20 mouse cellular contexts compared by ENCODE assay signal in the genomic region with DNA sequence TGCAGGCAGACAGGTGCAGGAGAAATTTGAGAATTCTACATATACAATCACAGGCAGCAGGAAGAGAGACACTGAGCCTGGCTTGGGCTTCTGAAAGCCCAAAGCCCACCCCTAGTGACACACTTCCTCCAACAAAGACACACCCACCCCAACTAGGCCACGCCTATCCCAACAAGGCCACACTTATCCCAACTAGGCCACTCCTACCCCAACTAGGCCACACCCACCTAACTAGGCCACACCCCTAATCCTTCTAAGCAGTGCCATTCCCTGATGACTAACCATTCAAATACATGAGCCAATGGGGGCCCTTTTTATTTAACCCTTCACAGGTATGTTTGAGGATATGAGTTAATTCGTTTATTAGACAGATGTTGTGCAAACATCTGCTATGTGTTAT. TPM values are rescaled to one million over a fixed set of nuclear protein-coding genes. Genes with fewer than 3 reads are reported as not detected.
A peak's percentile ranks its signal among the peaks of the same experiment; 100 is the strongest.
DNase-seq lines count a peak whose midpoint lies in the region; TF ChIP-seq lines count a peak whose summit lies in the region.
"Had no signal": no experiment of that assay in that cellular context is flagged by ENCODE, and none has a peak within 500 bp of the region (broad histone marks: within the 10 kb centered on the region; RNA-seq: fewer than 3 reads in every experiment).

No protein-coding gene starts in this region.

- H3K27ac ChIP-seq in MEL (ENCODE audit: control insufficient read depth, low read depth, low read length) = no peak overlapping the region
- peak overlapping the region; percentile 80 for H3K27ac ChIP-seq in embryonic facial prominence, embryonic 10.5 days (replicated peaks)
- H3K27ac ChIP-seq: gastrocnemius, adult 2 months; limb, embryonic 13.5 days; liver, embryonic 14.5 days; neural tube, embryonic 15.5 days; stomach, postnatal 0 days had no signal

- H3K9ac ChIP-seq in MEL (ENCODE audit: control insufficient read depth, low read depth, low read length, poor library complexity, severe bottlenecking) = no peak overlapping the region
- H3K9ac ChIP-seq: forebrain, postnatal 0 days; heart, embryonic 12.5 days; limb, embryonic 13.5 days; liver, embryonic 14.5 days; neural tube, embryonic 15.5 days had no signal

- H3K4me3 ChIP-seq in MEL (ENCODE audit: control insufficient read depth in 1 of 2, insufficient read depth in 1 of 2, low read depth in 2 of 2, low read length in 2 of 2) = no peak overlapping the region
- H3K4me3 ChIP-seq in embryonic facial prominence, embryonic 10.5 days = no peak overlapping the region
- H3K4me3 ChIP-seq: forebrain, embryonic 10.5 days; gastrocnemius, adult 2 months; heart, embryonic 12.5 days; limb, embryonic 13.5 days; megakaryocyte, embryonic 14.5 days; neural tube, embryonic 15.5 days had no signal

- H3K4me1 ChIP-seq in MEL (ENCODE audit: control insufficient read depth in 1 of 2, insufficient read depth in 2 of 2, low read length in 2 of 2) = no peaks in the 10 kb centered on the region
- peaks cover 52% of the 10 kb centered on the region for H3K4me1 ChIP-seq in embryonic facial prominence, embryonic 10.5 days
- H3K4me1 ChIP-seq: megakaryocyte, embryonic 14.5 days had no signal

- 83% methylated on average over 2 of the region's 2 CpGs for WGBS in embryonic facial prominence, embryonic 10.5 days

- no peak for TF ChIP-seq POLR2A in MEL (IDR thresholded peaks at IDR 0.05; ENCODE audit: control insufficient read depth in 1 of 2, insufficient read depth in 1 of 2, low read depth in 1 of 2, low read length in 2 of 2, poor library complexity in 1 of 2)

- no peaks in the 10 kb centered on the region for H3K9me3 ChIP-seq in MEL (replicated peaks; ENCODE audit: insufficient read depth, low read length)
- peaks cover 4% of the 10 kb centered on the region; the same call in 1 of the 2 replicates for H3K9me3 ChIP-seq in embryonic facial prominence, embryonic 10.5 days
- H3K9me3 ChIP-seq: neural tube, embryonic 15.5 days had no signal

- no peaks in the 10 kb centered on the region for H3K79me2 ChIP-seq in MEL (ENCODE audit: control insufficient read depth, insufficient read depth, low read length, poor library complexity)

- H3K27me3 ChIP-seq in MEL (ENCODE audit: control insufficient read depth in 1 of 2, insufficient read depth in 2 of 2, low read length in 2 of 2) = no peaks in the 10 kb centered on the region
- peaks cover 37% of the 10 kb centered on the region for H3K27me3 ChIP-seq in embryonic facial prominence, embryonic 10.5 days (replicated peaks; ENCODE audit: low read depth, poor library complexity, severe bottlenecking)

- TF ChIP-seq CTCF in MEL (IDR thresholded peaks at IDR 0.05 in 2 of 3, conservative IDR thresholded peaks at IDR 0.05 in 1 of 3; ENCODE audit: control insufficient read depth in 1 of 3, insufficient read depth in 1 of 3, low read depth in 2 of 3, low read length in 3 of 3, poor library complexity in 1 of 3, severe bottlenecking in 1 of 3) = no peak

- no peak for TF ChIP-seq RAD21 in MEL (IDR thresholded peaks at IDR 0.05; ENCODE audit: low read depth, low read length)

- DNase-seq in lung, postnatal 10 days = peak; percentile 28
- DNase-seq in lung, postnatal 14 days = no peak
- DNase-seq in MEL (ENCODE audit: low read depth, low spot score) = peak; percentile 34
- DNase-seq in embryonic facial prominence, embryonic 10.5 days (ENCODE audit: low spot score) = peak; percentile 35
- peak; percentile 5 for DNase-seq in naive thymus-derived CD4-positive, alpha-beta T cell, adult 2 months (ENCODE audit: low read depth)
- DNase-seq in right cerebral cortex, postnatal 25 days = no peak
- no peak for DNase-seq in right cerebral cortex, adult 18-20 months
- DNase-seq: cerebellum, adult 9-10 months; forebrain, postnatal 0 days; gastrocnemius, adult 2 months; heart, postnatal 36 days; kidney, adult 11 months; right cerebral cortex, postnatal 4 days had no signal

- no peaks in the 10 kb centered on the region for H3K36me3 ChIP-seq in MEL (ENCODE audit: control insufficient read depth in 1 of 2, insufficient read depth in 2 of 2, low read length in 2 of 2)
- H3K36me3 ChIP-seq in embryonic facial prominence, embryonic 10.5 days (replicated peaks) = no peaks in the 10 kb centered on the region
- H3K36me3 ChIP-seq: forebrain, embryonic 10.5 days; heart, embryonic 12.5 days; limb, embryonic 13.5 days; neural tube, embryonic 15.5 days had no signal

- TF ChIP-seq EP300 in MEL (IDR thresholded peaks at IDR 0.05; ENCODE audit: low read depth in 1 of 2, low read length in 2 of 2) = no peak

TF ChIP-seq in MEL, 35 proteins besides CTCF, POLR2A, EP300 and RAD21:
- TF ChIP-seq CHD2 (IDR thresholded peaks at IDR 0.05; ENCODE audit: low read length) = no peak
- no peak for TF ChIP-seq MEF2A (IDR thresholded peaks at IDR 0.05; ENCODE audit: extremely low read depth, insufficient replicate concordance, low read depth, low read length, poor library complexity, severe bottlenecking)
- no peak for TF ChIP-seq ZMIZ1 (IDR thresholded peaks at IDR 0.05; ENCODE audit: low read depth, low read length)
- no peak for TF ChIP-seq NELFE (IDR thresholded peaks at IDR 0.05; ENCODE audit: low read depth, low read length)
- no peak for TF ChIP-seq POLR2AphosphoS5 (IDR thresholded peaks at IDR 0.05; ENCODE audit: borderline replicate concordance, low read depth, low read length)
- TF ChIP-seq ZKSCAN1 (IDR thresholded peaks at IDR 0.05; ENCODE audit: low read depth, low read length) = no peak
- no peak for TF ChIP-seq USF2 (IDR thresholded peaks at IDR 0.05; ENCODE audit: borderline replicate concordance in 1 of 2, insufficient read depth in 1 of 2, low read depth in 1 of 2, low read length in 2 of 2)
- TF ChIP-seq TCF12 (IDR thresholded peaks at IDR 0.05; ENCODE audit: low read depth, low read length) = no peak
- TF ChIP-seq BHLHE40 (IDR thresholded peaks at IDR 0.05; ENCODE audit: borderline replicate concordance, low read depth, low read length) = no peak
- TF ChIP-seq CHD1 (IDR thresholded peaks at IDR 0.05; ENCODE audit: low read depth, low read length) = no peak
- no peak for TF ChIP-seq NRF1 (IDR thresholded peaks at IDR 0.05; ENCODE audit: insufficient read depth, low read depth, low read length, poor library complexity, severe bottlenecking)
- no peak for TF ChIP-seq TAL1 (IDR thresholded peaks at IDR 0.05; ENCODE audit: low read length)
- TF ChIP-seq JUND (IDR thresholded peaks at IDR 0.05; ENCODE audit: low read depth, low read length) = no peak
- no peak for TF ChIP-seq MYC (IDR thresholded peaks at IDR 0.05; ENCODE audit: low read depth, low read length)
- no peak for TF ChIP-seq KAT2A (conservative IDR thresholded peaks at IDR 0.05; ENCODE audit: low read depth, low read length)
- no peak for TF ChIP-seq GABPA (IDR thresholded peaks at IDR 0.05; ENCODE audit: low read depth, low read length)
- no peak for TF ChIP-seq POLR2AphosphoS2 (IDR thresholded peaks at IDR 0.05; ENCODE audit: low read length)
- TF ChIP-seq ZC3H11A (IDR thresholded peaks at IDR 0.05; ENCODE audit: low read depth, low read length) = no peak
- no peak for TF ChIP-seq MAZ (IDR thresholded peaks at IDR 0.05; ENCODE audit: low read depth, low read length)
- TF ChIP-seq SMC3 (IDR thresholded peaks at IDR 0.05; ENCODE audit: low read depth, low read length) = no peak
TF ChIP-seq in MEL: peak in this region for 0.

RNA-seq across cellular contexts. Expression of gene Clmn, which starts 42.3 kb away (rescaled TPM):
- 0.07 TPM in 1 of 2 replicates, not detected in the other for total RNA-seq in MEL (2012; rRNA removed)
- not detected for polyA plus RNA-seq in MEL (2012; ENCODE audit: insufficient read depth in 1 of 2, insufficient read length in 2 of 2, low read depth in 1 of 2, low replicate concordance in 2 of 2, missing spikeins in 1 of 2)
- 2.6 and 3.2 TPM in 2 replicates for polyA plus RNA-seq in embryonic facial prominence, embryonic 10.5 days (2016; fragmentation: Nextera tagmentation; extraction: Ambion mirVana)

Comparison
In these comparisons a context has a peak if more than half of its experiments do, and no peak if none do; other contexts are left out.
1. DNase-seq: peak in lung, postnatal 10 days (single experiment), MEL (single experiment), embryonic facial prominence, embryonic 10.5 days (single experiment) and naive thymus-derived CD4-positive, alpha-beta T cell, adult 2 months (single experiment); none in lung, postnatal 14 days (single experiment), right cerebral cortex, postnatal 25 days (single experiment) and right cerebral cortex, adult 18-20 months (single experiment).